Mouse (Mus musculus): ENCODE measurements around the gene Wapl. TPM values are rescaled to one million over a fixed set of nuclear protein-coding genes. Genes with fewer than 3 reads are reported as not detected.

Gene Wapl
- polyA plus RNA-seq, 1 experiment from 2014 or later: 10.4 TPM

DNA sequence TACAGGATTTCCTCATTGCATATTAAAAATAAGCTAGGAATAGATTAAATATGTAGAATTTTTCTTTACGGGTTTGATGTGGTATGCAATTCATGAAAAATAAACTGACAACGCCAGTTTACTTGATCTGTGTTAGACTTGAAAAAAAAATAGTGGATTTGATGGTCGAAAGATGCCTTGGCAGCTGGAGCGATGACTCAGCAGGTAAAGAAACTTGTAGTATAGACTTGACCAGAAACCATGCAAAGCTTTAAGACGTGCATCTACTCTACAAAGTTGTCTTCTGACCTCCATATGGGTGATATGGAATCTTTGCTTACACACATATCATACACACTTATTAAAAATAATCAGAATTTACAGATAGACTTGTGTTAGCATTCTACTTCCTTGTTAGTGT is 61.7 kb downstream of the Wapl start:
- H3K9me3 ChIP-seq (ENCODE audit: control insufficient read depth, low read length): no peaks in the 10 kb centered on the region
- H3K4me1 ChIP-seq (ENCODE audit: control insufficient read depth, insufficient read depth, low read depth, low read length): no peaks in the 10 kb centered on the region
- H3K36me3 ChIP-seq (ENCODE audit: control insufficient read depth, insufficient read depth, low read length): peaks cover 10% of the 10 kb centered on the region
- 94% methylated on average over 5 of the region's 5 CpGs for WGBS
- no peaks in the 10 kb centered on the region for H3K27me3 ChIP-seq (replicated peaks; ENCODE audit: control insufficient read depth, insufficient read depth, low read length)
- ATAC-seq: no peak
- H3K4me2 ChIP-seq (ENCODE audit: low read length): no peak overlapping the region
- no peak overlapping the region for H3K9ac ChIP-seq (ENCODE audit: low read depth, low read length)
- no peak overlapping the region for H3K27ac ChIP-seq (ENCODE audit: low read depth, low read length)
- H3K4me3 ChIP-seq (ENCODE audit: low read length): no peak overlapping the region

DNA sequence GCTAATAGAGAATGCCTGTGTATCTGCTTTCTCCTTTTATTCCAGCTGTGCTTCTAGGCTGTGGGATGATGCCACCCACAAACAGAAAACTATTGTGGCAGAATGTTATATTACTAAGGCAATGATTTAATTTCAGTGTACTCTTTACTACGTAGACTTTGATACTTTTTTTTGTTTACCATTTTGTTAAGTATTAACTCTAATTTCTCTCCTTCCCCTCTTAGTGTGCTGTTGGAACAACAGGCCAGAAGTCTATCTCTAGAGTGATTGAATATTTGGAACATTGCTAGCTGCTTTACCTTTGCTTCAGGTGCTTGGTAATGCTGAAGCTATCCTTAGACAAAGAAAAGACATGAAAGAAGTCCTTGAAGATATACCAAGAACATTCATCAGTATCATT is 71.7 kb downstream of the Wapl start:
- Histone ChIP-seq H3K9ac (ENCODE audit: low read depth, low read length) (no peak overlapping the region), H3K27me3 (replicated peaks; ENCODE audit: control insufficient read depth, insufficient read depth, low read length) (no peaks in the 10 kb centered on the region), H3K36me3 (ENCODE audit: control insufficient read depth, insufficient read depth, low read length) (peaks cover 21% of the 10 kb centered on the region), H3K4me1 (ENCODE audit: control insufficient read depth, insufficient read depth, low read depth, low read length) (no peaks in the 10 kb centered on the region), H3K4me3 (ENCODE audit: low read length) (no peak overlapping the region), H3K4me2 (ENCODE audit: low read length) (no peak overlapping the region), H3K27ac (ENCODE audit: low read depth, low read length) (no peak overlapping the region), H3K9me3 (ENCODE audit: control insufficient read depth, low read length) (no peaks in the 10 kb centered on the region)
- ATAC-seq: no peak
- WGBS: 94% methylated on average over 1 of the region's 1 CpGs

GRCm38 (mm10) chr14:34755731-34756130 is 82.0 kb downstream of the Wapl start:
- no peak for ATAC-seq
- no peak overlapping the region for H3K9ac ChIP-seq (ENCODE audit: low read depth, low read length)
- WGBS: 90% methylated on average over 3 of the region's 3 CpGs

GRCm38 (mm10) chr14:34759938-34760337 is 86.2 kb downstream of the Wapl start:
- Histone ChIP-seq H3K4me1 (ENCODE audit: control insufficient read depth, insufficient read depth, low read depth, low read length) (no peaks in the 10 kb centered on the region), H3K27ac (ENCODE audit: low read depth, low read length) (no peak overlapping the region), H3K9ac (ENCODE audit: low read depth, low read length) (no peak overlapping the region), H3K4me2 (ENCODE audit: low read length) (no peak overlapping the region), H3K4me3 (ENCODE audit: low read length) (no peak overlapping the region), H3K9me3 (ENCODE audit: control insufficient read depth, low read length) (no peaks in the 10 kb centered on the region), H3K36me3 (ENCODE audit: control insufficient read depth, insufficient read depth, low read length) (no peaks in the 10 kb centered on the region), H3K27me3 (replicated peaks; ENCODE audit: control insufficient read depth, insufficient read depth, low read length) (no peaks in the 10 kb centered on the region)
- WGBS: 79% methylated on average over 2 of the region's 2 CpGs
- no peak for ATAC-seq

More at GRCm38 (mm10) chr14:34755731-34756130, 82.0 kb downstream of the Wapl start:
- no peak overlapping the region for H3K4me2 ChIP-seq (ENCODE audit: low read length)
- H3K4me1 ChIP-seq (ENCODE audit: control insufficient read depth, insufficient read depth, low read depth, low read length): no peaks in the 10 kb centered on the region
- H3K36me3 ChIP-seq (ENCODE audit: control insufficient read depth, insufficient read depth, low read length): no peaks in the 10 kb centered on the region
- H3K4me3 ChIP-seq (ENCODE audit: low read length): no peak overlapping the region
- H3K27me3 ChIP-seq (replicated peaks; ENCODE audit: control insufficient read depth, insufficient read depth, low read length): no peaks in the 10 kb centered on the region
- no peaks in the 10 kb centered on the region for H3K9me3 ChIP-seq (ENCODE audit: control insufficient read depth, low read length)
- no peak overlapping the region for H3K27ac ChIP-seq (ENCODE audit: low read depth, low read length)

DNA sequence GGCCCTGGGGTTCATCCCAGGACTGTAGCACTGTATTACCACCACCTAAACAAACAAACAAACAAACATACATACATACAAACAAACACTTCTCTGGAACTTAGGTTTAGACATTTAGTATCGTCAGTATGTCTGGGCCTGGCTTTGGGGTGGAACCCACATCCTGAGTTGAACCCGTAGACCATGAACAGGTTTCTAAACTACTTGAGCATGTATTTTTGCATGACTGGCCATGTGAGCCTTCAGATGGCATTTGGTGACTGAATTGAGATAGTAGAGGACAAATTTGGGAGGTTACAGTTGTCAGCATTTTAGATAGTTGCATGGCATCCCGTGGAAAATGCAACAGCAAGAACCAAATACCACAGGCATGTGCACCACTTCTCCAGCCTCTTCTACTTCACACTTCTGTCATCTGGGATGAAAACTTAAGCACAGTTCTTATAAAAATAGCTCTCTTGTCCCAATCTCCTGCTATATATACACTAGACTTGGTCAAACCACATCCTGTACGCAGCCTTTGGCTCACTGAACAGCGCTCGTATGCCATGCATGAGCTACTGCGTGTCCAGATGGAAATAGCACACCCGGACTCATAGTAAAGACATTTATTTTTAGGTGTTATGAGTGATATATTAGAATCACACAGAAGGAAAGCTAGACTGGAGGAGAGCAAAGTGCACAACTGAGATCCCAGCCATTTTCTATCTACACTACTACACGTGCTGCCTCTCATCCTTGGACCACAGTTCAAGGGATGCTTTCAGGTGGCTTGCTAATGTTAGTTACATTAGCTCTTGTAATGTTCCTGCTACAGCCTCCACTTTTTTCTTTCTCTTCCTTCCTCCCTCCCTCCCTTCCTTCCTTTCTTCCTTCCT is 87.6 kb downstream of the Wapl start:
- Histone ChIP-seq H3K4me2 (ENCODE audit: low read length) (no peak overlapping the region), H3K36me3 (ENCODE audit: control insufficient read depth, insufficient read depth, low read length) (no peaks in the 10 kb centered on the region), H3K4me1 (ENCODE audit: control insufficient read depth, insufficient read depth, low read depth, low read length) (no peaks in the 10 kb centered on the region), H3K27me3 (replicated peaks; ENCODE audit: control insufficient read depth, insufficient read depth, low read length) (no peaks in the 10 kb centered on the region), H3K4me3 (ENCODE audit: low read length) (no peak overlapping the region), H3K9me3 (ENCODE audit: control insufficient read depth, low read length) (no peaks in the 10 kb centered on the region), H3K27ac (ENCODE audit: low read depth, low read length) (no peak overlapping the region), H3K9ac (ENCODE audit: low read depth, low read length) (no peak overlapping the region)
- 96% methylated on average over 9 of the region's 9 CpGs for WGBS
- ATAC-seq: no peak

DNA sequence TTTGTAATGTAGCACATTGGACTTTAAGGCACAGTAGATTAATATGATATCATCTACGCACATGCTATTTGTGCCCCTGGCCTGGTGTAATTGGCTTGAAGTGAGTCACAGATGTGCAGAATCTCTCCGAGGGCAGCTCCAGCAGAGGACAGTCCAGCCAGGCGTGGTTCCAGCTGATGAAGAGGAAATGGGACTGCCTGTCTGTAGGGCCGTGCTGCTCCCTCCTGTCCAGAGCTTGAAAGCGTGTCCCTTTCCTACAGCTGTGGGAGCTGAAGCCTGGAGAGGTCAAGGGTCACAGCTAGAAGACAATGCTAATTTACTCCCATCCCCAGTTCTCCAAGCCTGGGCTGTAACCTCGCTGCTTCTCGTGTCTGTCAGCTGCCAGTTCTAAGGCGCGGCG is 89.0 kb downstream of the Wapl start:
- H3K27ac ChIP-seq (ENCODE audit: low read depth, low read length): no peak overlapping the region
- ATAC-seq: no peak
- WGBS: 41% methylated on average over 10 of the region's 10 CpGs
- H3K36me3 ChIP-seq (ENCODE audit: control insufficient read depth, insufficient read depth, low read length): no peaks in the 10 kb centered on the region
- no peaks in the 10 kb centered on the region for H3K4me1 ChIP-seq (ENCODE audit: control insufficient read depth, insufficient read depth, low read depth, low read length)
- H3K9ac ChIP-seq (ENCODE audit: low read depth, low read length): no peak overlapping the region
- H3K9me3 ChIP-seq (ENCODE audit: control insufficient read depth, low read length): no peaks in the 10 kb centered on the region
- no peak overlapping the region for H3K4me3 ChIP-seq (ENCODE audit: low read length)
- no peaks in the 10 kb centered on the region for H3K27me3 ChIP-seq (replicated peaks; ENCODE audit: control insufficient read depth, insufficient read depth, low read length)
- H3K4me2 ChIP-seq (ENCODE audit: low read length): no peak overlapping the region

GRCm38 (mm10) chr14:34763771-34764539 is 90.2 kb downstream of the Wapl start:
- no peak overlapping the region for H3K9ac ChIP-seq (ENCODE audit: low read depth, low read length)
- ATAC-seq: no peak
- H3K27me3 ChIP-seq (replicated peaks; ENCODE audit: control insufficient read depth, insufficient read depth, low read length): no peaks in the 10 kb centered on the region
- peaks cover 2% of the 10 kb centered on the region; the same call in 1 of the 2 replicates for H3K4me1 ChIP-seq (ENCODE audit: control insufficient read depth, insufficient read depth, low read depth, low read length)
- H3K36me3 ChIP-seq (ENCODE audit: control insufficient read depth, insufficient read depth, low read length): no peaks in the 10 kb centered on the region
- H3K27ac ChIP-seq (ENCODE audit: low read depth, low read length): no peak overlapping the region
- 63% methylated on average over 10 of the region's 10 CpGs for WGBS
- H3K4me2 ChIP-seq (ENCODE audit: low read length): no peak overlapping the region
- no peaks in the 10 kb centered on the region for H3K9me3 ChIP-seq (ENCODE audit: control insufficient read depth, low read length)
- no peak overlapping the region for H3K4me3 ChIP-seq (ENCODE audit: low read length)

GRCm38 (mm10) chr14:34764908-34765307 is 91.2 kb downstream of the Wapl start:
- Histone ChIP-seq H3K27me3 (replicated peaks; ENCODE audit: control insufficient read depth, insufficient read depth, low read length) (no peaks in the 10 kb centered on the region), H3K4me1 (ENCODE audit: control insufficient read depth, insufficient read depth, low read depth, low read length) (peaks cover 2% of the 10 kb centered on the region; the same call in 1 of the 2 replicates), H3K4me2 (ENCODE audit: low read length) (no peak overlapping the region), H3K9ac (ENCODE audit: low read depth, low read length) (no peak overlapping the region), H3K27ac (ENCODE audit: low read depth, low read length) (no peak overlapping the region), H3K9me3 (ENCODE audit: control insufficient read depth, low read length) (no peaks in the 10 kb centered on the region), H3K36me3 (ENCODE audit: control insufficient read depth, insufficient read depth, low read length) (no peaks in the 10 kb centered on the region), H3K4me3 (ENCODE audit: low read length) (no peak overlapping the region)
- no peak for ATAC-seq
- WGBS: 88% methylated on average over 9 of the region's 9 CpGs

GRCm38 (mm10) chr14:34765380-34765779 is 91.7 kb downstream of the Wapl start:
- Histone ChIP-seq H3K9me3 (ENCODE audit: control insufficient read depth, low read length) (no peaks in the 10 kb centered on the region), H3K9ac (ENCODE audit: low read depth, low read length) (no peak overlapping the region), H3K4me2 (ENCODE audit: low read length) (no peak overlapping the region), H3K27ac (ENCODE audit: low read depth, low read length) (no peak overlapping the region), H3K4me1 (ENCODE audit: control insufficient read depth, insufficient read depth, low read depth, low read length) (peaks cover 2% of the 10 kb centered on the region; the same call in 1 of the 2 replicates), H3K36me3 (ENCODE audit: control insufficient read depth, insufficient read depth, low read length) (no peaks in the 10 kb centered on the region), H3K4me3 (ENCODE audit: low read length) (no peak overlapping the region), H3K27me3 (replicated peaks; ENCODE audit: control insufficient read depth, insufficient read depth, low read length) (0 out of 2 replicates have a peak, but pooled peaks cover 4% of the 10 kb centered on the region)
- no peak for ATAC-seq
- whole genome bisulfite sequencing: 90% methylated on average over 7 of the region's 7 CpGs

Measured in hindbrain, embryonic 16.5 days (tissue).